1 mouse cellular context compared by ENCODE assay signal in genomic region chr11:48869380-48870110, GRCm38 (mm10).
TF ChIP-seq lines count a peak whose summit lies in the region.

No protein-coding gene starts in this region.

TF ChIP-seq in CH12.LX, 34 proteins besides CTCF, POLR2A, EP300 and RAD21 (continued from another document):
- no peak for TF ChIP-seq CHD1 (IDR thresholded peaks at IDR 0.05; ENCODE audit: low read depth, low read length)
- no peak for TF ChIP-seq HCFC1 (IDR thresholded peaks at IDR 0.05; ENCODE audit: low read depth, low read length)
